Mouse (Mus musculus) lung, postnatal 0 days (tissue): Measurements from ENCODE around the gene Mlst8.

Experiments
- CTCF ChIP-seq: IDR thresholded peaks from 2 replicates; pipeline ENCODE4 v1.5.1; 2016; ENCODE audit warnings: antibody characterized with exemption, mild to moderate bottlenecking
- EP300 ChIP-seq: IDR thresholded peaks from 2 replicates; pipeline ENCODE4 v1.6.1; 2016; ENCODE audit warnings: antibody characterized with exemption, mild to moderate bottlenecking, control low read depth

GRCm38 (mm10) chr17:24488662-24489264 lies 9.9 kb upstream of the Mlst8 start:
- no peak for TF ChIP-seq CTCF
- no peak for TF ChIP-seq EP300
